Mouse (Mus musculus): ENCODE results near the gene Rlbp1. TPM values are rescaled to one million over a fixed set of nuclear protein-coding genes. Genes with fewer than 3 reads are reported as not detected.

Rlbp1 gene
- polyA plus RNA-seq, 1 experiment from 2014 or later = 0.10 TPM

Other genes starting within 250 kb of the Rlbp1 start
- 82.5 and 90.8 TPM in 2 replicates for gene Mfge8, start 238.0 kb downstream of the Rlbp1 start, polyA plus RNA-seq (2015; fragmentation: Nextera tagmentation; extraction: Ambion mirVana)
- 11.4 TPM in 2 replicates for gene Abhd2, start 113.8 kb downstream of the Rlbp1 start, polyA plus RNA-seq (2015; fragmentation: Nextera tagmentation; extraction: Ambion mirVana)
- 8.6 and 8.7 TPM in 2 replicates for gene Fanci, start 4.9 kb upstream of the Rlbp1 start, polyA plus RNA-seq (2015; fragmentation: Nextera tagmentation; extraction: Ambion mirVana)
- gene Polg, start 79.3 kb upstream of the Rlbp1 start, polyA plus RNA-seq (2015; fragmentation: Nextera tagmentation; extraction: Ambion mirVana) = 18.0 and 21.8 TPM in 2 replicates
- 0.24 TPM in 1 of 2 replicates, not detected in the other for gene Rhcg, start 230.6 kb upstream of the Rlbp1 start, polyA plus RNA-seq (2015; fragmentation: Nextera tagmentation; extraction: Ambion mirVana)

Data from liver, embryonic 15.5 days (tissue).